Mouse (Mus musculus): ENCODE results near the gene Gtf2h3.

Gtf2h3 gene

DNA sequence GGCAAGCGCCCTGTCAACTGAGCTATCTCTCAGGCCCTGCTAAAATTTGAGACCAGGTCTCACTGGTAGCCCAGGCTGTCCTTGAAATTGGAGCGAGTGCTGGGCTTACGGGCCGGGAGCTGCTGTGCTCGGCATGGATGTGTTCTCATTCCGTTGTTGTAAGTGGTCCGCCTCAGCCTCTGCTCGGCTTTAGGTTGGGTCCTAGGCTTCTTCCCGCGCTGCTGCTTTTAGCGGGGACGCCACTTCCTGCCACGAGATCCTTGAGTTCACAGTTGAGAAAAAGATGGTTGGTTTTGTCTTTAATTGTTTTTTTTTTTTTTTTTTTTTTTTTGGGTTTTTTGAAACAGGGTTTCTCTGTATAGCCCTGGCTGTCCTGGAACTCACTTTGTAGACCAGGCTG lies 58.9 kb downstream of the Gtf2h3 start:
- DNase-seq, result no peak
